Mouse (Mus musculus): ENCODE results near the gene Rae1. TPM values are rescaled to one million over a fixed set of nuclear protein-coding genes. Genes with fewer than 3 reads are reported as not detected.

The Rae1 gene
- polyA plus RNA-seq, 1 experiment from 2014 or later = 126 TPM

DNA sequence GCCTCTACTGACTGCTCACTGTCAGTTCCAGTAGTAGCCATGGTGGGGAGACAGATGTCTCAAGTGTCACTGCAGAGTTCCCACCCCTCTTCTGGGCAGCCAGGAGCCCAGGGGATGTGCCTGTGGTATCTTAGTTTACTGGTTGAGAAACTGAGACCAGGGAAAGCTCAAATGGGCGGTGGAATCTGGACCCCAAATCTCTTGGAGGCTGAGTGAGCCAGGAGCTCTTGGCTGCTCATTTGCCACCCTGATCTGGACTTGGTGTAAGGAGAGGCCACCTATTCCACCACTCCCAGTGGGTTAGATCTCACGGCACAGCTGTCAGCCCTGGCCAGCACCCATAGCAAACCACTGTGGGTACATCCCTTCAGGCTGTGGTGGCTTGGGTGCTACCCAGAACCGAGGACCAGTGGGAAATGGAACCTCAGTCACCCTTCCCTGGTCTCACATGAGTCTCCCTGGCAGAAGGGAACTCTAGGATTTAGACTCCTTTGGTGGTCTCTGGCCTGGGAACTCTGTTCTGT, 28.7 kb downstream of the Rae1 start:
- peaks cover 32% of the 10 kb centered on the region for H3K4me1 ChIP-seq
- H3K36me3 ChIP-seq = peaks cover 81% of the 10 kb centered on the region
- H3K9me3 ChIP-seq = no peaks in the 10 kb centered on the region
- H3K27ac ChIP-seq (replicated peaks) = no peak overlapping the region
- no peak overlapping the region for H3K9ac ChIP-seq (replicated peaks)
- WGBS = 86% methylated on average over 3 of the region's 3 CpGs
- no peak for ATAC-seq (ENCODE audit: low FRiP score, low read depth)
- H3K4me2 ChIP-seq (replicated peaks) = no peak overlapping the region
- no peaks in the 10 kb centered on the region for H3K27me3 ChIP-seq
- H3K4me3 ChIP-seq = no peak overlapping the region

- Histone ChIP-seq H3K27me3 (no peaks in the 10 kb centered on the region), H3K9me3 (no peaks in the 10 kb centered on the region), H3K4me1 (peaks cover 12% of the 10 kb centered on the region), H3K27ac (replicated peaks) (no peak overlapping the region), H3K4me2 (replicated peaks) (no peak overlapping the region), H3K4me3 (no peak overlapping the region), H3K9ac (replicated peaks) (no peak overlapping the region), H3K36me3 (peaks cover 90% of the 10 kb centered on the region)
- ATAC-seq (ENCODE audit: low FRiP score, low read depth) = no peak
- 83% methylated on average over 12 of the region's 12 CpGs for WGBS
These were observed 30.8 kb downstream of the Rae1 start for GRCm38 (mm10) chr2:173030591-173031338.

- H3K27me3 ChIP-seq = no peaks in the 10 kb centered on the region
- no peaks in the 10 kb centered on the region for H3K4me1 ChIP-seq
- H3K4me2 ChIP-seq (replicated peaks) = no peak overlapping the region
- no peaks in the 10 kb centered on the region for H3K9me3 ChIP-seq
- peaks cover 72% of the 10 kb centered on the region for H3K36me3 ChIP-seq
- H3K9ac ChIP-seq (replicated peaks) = no peak overlapping the region
- H3K27ac ChIP-seq (replicated peaks) = no peak overlapping the region
- no peak for ATAC-seq (ENCODE audit: low FRiP score, low read depth)
- no peak overlapping the region for H3K4me3 ChIP-seq
- 96% methylated on average over 13 of the region's 13 CpGs for WGBS
These were observed 33.6 kb downstream of the Rae1 start for GRCm38 (mm10) chr2:173033531-173033930.

GRCm38 (mm10) chr2:173034998-173035397, 35.1 kb downstream of the Rae1 start:
- H3K27me3 ChIP-seq = no peaks in the 10 kb centered on the region
- peaks cover 61% of the 10 kb centered on the region for H3K36me3 ChIP-seq
- no peak overlapping the region for H3K9ac ChIP-seq (replicated peaks)
- H3K9me3 ChIP-seq = no peaks in the 10 kb centered on the region
- no peaks in the 10 kb centered on the region for H3K4me1 ChIP-seq
- H3K27ac ChIP-seq (replicated peaks) = no peak overlapping the region
- no peak overlapping the region for H3K4me3 ChIP-seq
- H3K4me2 ChIP-seq (replicated peaks) = no peak overlapping the region
- no peak for ATAC-seq (ENCODE audit: low FRiP score, low read depth)
- 81% methylated on average over 4 of the region's 4 CpGs for WGBS

DNA sequence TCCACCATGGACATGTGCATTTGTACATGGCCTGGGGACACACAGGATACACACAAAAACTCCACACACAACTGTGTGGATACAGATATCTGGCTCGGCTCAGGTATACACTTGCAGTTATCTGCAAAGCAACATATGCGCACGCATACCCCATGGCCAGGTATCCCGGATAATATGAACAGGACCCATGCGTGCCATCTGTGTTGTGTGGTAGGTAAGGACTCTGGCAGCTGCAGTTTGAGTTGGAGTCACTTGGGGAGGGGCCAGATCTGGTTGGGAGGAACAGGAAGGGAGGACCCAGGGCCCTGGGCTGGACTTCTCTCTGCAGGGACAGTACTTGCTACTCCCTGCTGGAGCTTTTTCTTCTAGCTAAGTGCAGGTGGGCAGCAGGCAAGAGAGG, 35.7 kb downstream of the Rae1 start:
- WGBS = 92% methylated on average over 5 of the region's 5 CpGs
- H3K4me3 ChIP-seq = no peak overlapping the region
- 0 out of 2 replicates have a peak overlapping the region, but pooled peaks have one; percentile 10 for H3K27ac ChIP-seq (replicated peaks)
- H3K4me2 ChIP-seq (replicated peaks) = no peak overlapping the region
- peaks cover 55% of the 10 kb centered on the region for H3K36me3 ChIP-seq
- H3K9ac ChIP-seq (replicated peaks) = no peak overlapping the region
- no peaks in the 10 kb centered on the region for H3K4me1 ChIP-seq
- H3K9me3 ChIP-seq = no peaks in the 10 kb centered on the region
- H3K27me3 ChIP-seq = no peaks in the 10 kb centered on the region
- ATAC-seq (ENCODE audit: low FRiP score, low read depth) = no peak

DNA sequence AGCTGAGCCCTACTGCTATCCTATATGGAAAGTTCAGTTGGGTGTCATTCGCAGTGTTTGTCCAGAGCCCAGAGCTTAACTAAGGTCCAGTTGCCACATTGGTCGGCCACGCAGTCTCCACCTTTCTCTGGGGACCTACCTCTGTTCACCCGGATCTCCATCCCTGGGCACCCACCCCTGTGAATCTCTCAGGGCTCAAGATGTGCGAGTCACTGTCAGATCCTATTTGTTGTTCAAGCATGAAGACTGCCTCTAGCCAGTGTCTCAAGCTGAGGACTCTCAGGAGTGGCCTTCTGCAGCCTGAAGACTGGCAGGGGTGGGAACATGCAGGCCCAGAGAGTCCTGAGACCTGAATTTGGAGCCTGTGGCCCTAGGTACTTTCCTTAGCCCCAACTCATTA, 36.1 kb downstream of the Rae1 start:
- H3K4me3 ChIP-seq = no peak overlapping the region
- 0 out of 2 replicates have a peak overlapping the region, but pooled peaks have one; percentile 10 for H3K27ac ChIP-seq (replicated peaks)

DNA sequence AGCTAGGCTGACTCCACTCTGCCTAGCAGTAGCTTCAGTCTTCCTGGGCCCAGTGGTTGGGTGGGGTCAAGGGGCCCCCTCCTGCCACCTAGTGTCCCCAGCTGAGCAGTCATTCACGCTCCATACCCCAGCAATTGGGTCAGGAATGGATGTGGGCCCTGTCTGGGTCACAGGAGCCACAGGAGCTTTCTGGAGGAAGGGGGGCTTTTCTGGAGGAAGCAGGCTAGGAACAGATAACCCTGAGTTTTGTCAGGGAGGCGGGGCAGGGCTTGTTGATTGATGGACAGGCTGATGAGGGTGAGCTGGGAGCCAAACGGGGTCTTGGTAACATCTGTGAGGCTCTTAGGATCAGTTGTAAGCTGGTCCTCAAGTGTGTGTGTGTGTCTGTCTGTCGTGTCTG, 36.7 kb downstream of the Rae1 start:
- ATAC-seq (ENCODE audit: low FRiP score, low read depth) = no peak
- Histone ChIP-seq H3K4me3 (no peak overlapping the region), H3K36me3 (peaks cover 45% of the 10 kb centered on the region), H3K27me3 (no peaks in the 10 kb centered on the region), H3K9ac (replicated peaks) (no peak overlapping the region), H3K4me1 (no peaks in the 10 kb centered on the region), H3K9me3 (no peaks in the 10 kb centered on the region), H3K27ac (replicated peaks) (no peak overlapping the region), H3K4me2 (replicated peaks) (no peak overlapping the region)
- 72% methylated on average over 4 of the region's 4 CpGs for WGBS

More for the DNA sequence above, 36.1 kb downstream of the Rae1 start:
- Histone ChIP-seq H3K4me1 (no peaks in the 10 kb centered on the region), H3K9ac (replicated peaks) (no peak overlapping the region), H3K36me3 (peaks cover 51% of the 10 kb centered on the region), H3K27me3 (no peaks in the 10 kb centered on the region), H3K9me3 (no peaks in the 10 kb centered on the region), H3K4me2 (replicated peaks) (no peak overlapping the region)
- WGBS = 90% methylated on average over 5 of the region's 5 CpGs
- ATAC-seq (ENCODE audit: low FRiP score, low read depth) = no peak

DNA sequence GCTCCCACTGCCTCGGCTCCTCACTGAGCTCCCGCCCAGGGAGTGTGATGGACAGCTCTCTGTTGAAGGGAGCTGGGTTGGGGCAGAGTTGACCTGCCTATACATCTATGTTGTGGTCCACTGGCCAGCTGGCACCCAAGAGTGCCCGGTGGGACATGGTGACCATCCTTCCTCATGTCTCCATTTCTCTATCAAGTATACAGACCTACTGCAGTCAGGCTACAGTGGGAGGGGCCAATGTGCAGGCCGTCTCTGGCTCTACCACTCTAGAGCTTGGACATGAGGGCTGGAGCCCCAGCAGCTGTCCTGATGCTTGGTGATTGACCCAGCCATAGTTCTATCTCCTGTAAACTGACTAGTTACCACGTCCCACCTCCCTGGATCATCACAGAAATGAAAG, 37.4 kb downstream of the Rae1 start:
- Histone ChIP-seq H3K4me3 (no peak overlapping the region), H3K27me3 (no peaks in the 10 kb centered on the region), H3K9me3 (no peaks in the 10 kb centered on the region), H3K4me2 (replicated peaks) (no peak overlapping the region), H3K27ac (replicated peaks) (no peak overlapping the region), H3K9ac (replicated peaks) (no peak overlapping the region), H3K4me1 (no peaks in the 10 kb centered on the region), H3K36me3 (peaks cover 38% of the 10 kb centered on the region)
- WGBS = 85% methylated on average over 5 of the region's 5 CpGs
- no peak for ATAC-seq (ENCODE audit: low FRiP score, low read depth)

- Histone ChIP-seq H3K4me2 (replicated peaks) (no peak overlapping the region), H3K9ac (replicated peaks) (no peak overlapping the region), H3K36me3 (peaks cover 31% of the 10 kb centered on the region), H3K27ac (replicated peaks) (no peak overlapping the region), H3K27me3 (no peaks in the 10 kb centered on the region), H3K4me3 (no peak overlapping the region), H3K9me3 (no peaks in the 10 kb centered on the region), H3K4me1 (no peaks in the 10 kb centered on the region; the same call in 1 of the 2 replicates)
- WGBS = 79% methylated on average over 7 of the region's 7 CpGs
- ATAC-seq (ENCODE audit: low FRiP score, low read depth) = no peak
These were observed 38.1 kb downstream of the Rae1 start for GRCm38 (mm10) chr2:173037827-173038607.

- no peak overlapping the region for H3K4me3 ChIP-seq
- H3K4me2 ChIP-seq (replicated peaks) = no peak overlapping the region
- no peaks in the 10 kb centered on the region for H3K9me3 ChIP-seq
- no peaks in the 10 kb centered on the region for H3K27me3 ChIP-seq
- H3K4me1 ChIP-seq = no peaks in the 10 kb centered on the region; the same call in 1 of the 2 replicates
- whole genome bisulfite sequencing = 96% methylated on average over 4 of the region's 4 CpGs
- no peak overlapping the region for H3K9ac ChIP-seq (replicated peaks)
- H3K27ac ChIP-seq (replicated peaks) = no peak overlapping the region
- no peak for ATAC-seq (ENCODE audit: low FRiP score, low read depth)
- H3K36me3 ChIP-seq = peaks cover 21% of the 10 kb centered on the region
These were observed 39.1 kb downstream of the Rae1 start for GRCm38 (mm10) chr2:173039041-173039440.

- H3K27me3 ChIP-seq = no peaks in the 10 kb centered on the region
- 92% methylated on average over 3 of the region's 3 CpGs for WGBS
- no peak for ATAC-seq (ENCODE audit: low FRiP score, low read depth)
- no peak overlapping the region for H3K4me2 ChIP-seq (replicated peaks)
- no peaks in the 10 kb centered on the region; the same call in 1 of the 2 replicates for H3K4me1 ChIP-seq
- H3K4me3 ChIP-seq = no peak overlapping the region
- H3K9ac ChIP-seq (replicated peaks) = no peak overlapping the region
- H3K27ac ChIP-seq (replicated peaks) = no peak overlapping the region
- 0 out of 2 replicates have a peak, but pooled peaks cover 3% of the 10 kb centered on the region for H3K36me3 ChIP-seq
- H3K9me3 ChIP-seq = no peaks in the 10 kb centered on the region
These were observed 40.9 kb downstream of the Rae1 start for GRCm38 (mm10) chr2:173040803-173041202.

DNA sequence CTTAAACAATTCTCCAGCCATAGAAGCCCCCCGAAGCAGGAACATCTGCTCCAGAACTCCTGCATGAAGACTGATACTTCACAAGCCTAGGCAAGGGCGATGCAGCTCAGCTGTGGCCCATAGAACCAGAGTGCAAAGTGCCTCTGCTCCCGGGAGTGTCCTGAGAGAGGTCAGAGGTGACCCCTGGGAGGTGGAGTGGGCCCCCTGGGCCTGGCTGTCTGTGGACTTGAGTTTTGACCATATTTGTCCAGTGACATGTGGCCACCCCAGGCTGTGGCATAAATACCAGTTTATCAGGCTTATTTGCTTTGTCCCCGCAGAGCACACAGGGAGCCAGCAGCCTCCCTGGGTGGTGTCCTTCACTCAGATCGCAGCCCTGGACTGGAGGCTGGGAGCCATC, 41.3 kb downstream of the Rae1 start:
- WGBS = 65% methylated on average over 5 of the region's 5 CpGs
- H3K9me3 ChIP-seq = no peaks in the 10 kb centered on the region
- H3K4me3 ChIP-seq = no peak overlapping the region
- H3K27ac ChIP-seq (replicated peaks) = no peak overlapping the region
- no peaks in the 10 kb centered on the region for H3K36me3 ChIP-seq
- H3K27me3 ChIP-seq = no peaks in the 10 kb centered on the region
- no peaks in the 10 kb centered on the region; the same call in 1 of the 2 replicates for H3K4me1 ChIP-seq
- H3K4me2 ChIP-seq (replicated peaks) = no peak overlapping the region
- H3K9ac ChIP-seq (replicated peaks) = no peak overlapping the region
- ATAC-seq (ENCODE audit: low FRiP score, low read depth) = no peak

Data from midbrain, embryonic 12.5 days (tissue).